Mouse (Mus musculus): ENCODE data around the gene Tbp. TPM values are rescaled to one million over a fixed set of nuclear protein-coding genes. Genes with fewer than 3 reads are reported as not detected.

Gene Tbp
- 20.9 and 26.4 TPM in 2 replicates for polyA plus RNA-seq (2012; rRNA removed)

DNA sequence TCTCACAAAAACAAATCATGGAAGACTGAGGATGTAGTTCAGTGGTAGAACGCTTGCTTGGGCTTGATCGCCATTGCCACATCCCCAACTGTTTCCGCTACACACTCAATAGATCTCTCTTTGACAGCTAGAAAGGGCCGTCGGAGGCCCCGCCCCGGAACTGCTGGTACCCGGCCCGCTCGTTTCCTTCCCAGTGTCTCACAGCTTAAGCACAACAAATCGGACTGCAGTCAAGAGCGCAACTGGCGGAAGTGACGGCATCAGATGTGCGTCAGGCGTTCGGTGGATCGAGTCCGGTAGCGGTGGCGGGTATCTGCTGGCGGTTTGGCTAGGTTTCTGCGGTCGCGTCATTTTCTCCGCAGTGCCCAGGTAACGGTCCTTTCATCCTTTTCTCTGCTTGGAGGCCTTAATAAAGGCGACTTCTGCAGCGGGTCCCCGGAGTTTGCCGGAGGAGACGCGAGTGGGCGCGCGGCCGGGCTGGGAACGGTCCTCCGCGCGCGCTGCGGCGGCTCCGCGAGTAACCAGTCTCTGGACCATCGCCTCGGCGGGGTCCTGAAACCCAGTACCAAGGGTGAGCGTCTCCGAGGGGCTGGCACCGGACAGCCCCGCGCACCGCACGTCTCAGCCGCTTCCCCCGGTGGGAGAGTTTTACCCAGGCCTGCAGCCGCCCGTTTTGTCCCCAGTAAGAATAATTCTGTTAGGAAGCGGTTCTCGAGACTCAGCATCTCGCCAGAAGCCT is at the start of gene Tbp, which contains the start of gene Psmb1:
Gene Tbp (plus strand): TSS at position 233 of the 739 bp plus-strand sequence.
Gene Psmb1 (minus strand): TSS at position 96 of the 739 bp plus-strand sequence.

GRCm38 (mm10) chr17:15526986-15527810 is 27.5 kb downstream of the Tbp start, which contains the start of gene Pdcd2:
Gene Pdcd2, minus strand, starts transcription at chr17:15527301.

DNA sequence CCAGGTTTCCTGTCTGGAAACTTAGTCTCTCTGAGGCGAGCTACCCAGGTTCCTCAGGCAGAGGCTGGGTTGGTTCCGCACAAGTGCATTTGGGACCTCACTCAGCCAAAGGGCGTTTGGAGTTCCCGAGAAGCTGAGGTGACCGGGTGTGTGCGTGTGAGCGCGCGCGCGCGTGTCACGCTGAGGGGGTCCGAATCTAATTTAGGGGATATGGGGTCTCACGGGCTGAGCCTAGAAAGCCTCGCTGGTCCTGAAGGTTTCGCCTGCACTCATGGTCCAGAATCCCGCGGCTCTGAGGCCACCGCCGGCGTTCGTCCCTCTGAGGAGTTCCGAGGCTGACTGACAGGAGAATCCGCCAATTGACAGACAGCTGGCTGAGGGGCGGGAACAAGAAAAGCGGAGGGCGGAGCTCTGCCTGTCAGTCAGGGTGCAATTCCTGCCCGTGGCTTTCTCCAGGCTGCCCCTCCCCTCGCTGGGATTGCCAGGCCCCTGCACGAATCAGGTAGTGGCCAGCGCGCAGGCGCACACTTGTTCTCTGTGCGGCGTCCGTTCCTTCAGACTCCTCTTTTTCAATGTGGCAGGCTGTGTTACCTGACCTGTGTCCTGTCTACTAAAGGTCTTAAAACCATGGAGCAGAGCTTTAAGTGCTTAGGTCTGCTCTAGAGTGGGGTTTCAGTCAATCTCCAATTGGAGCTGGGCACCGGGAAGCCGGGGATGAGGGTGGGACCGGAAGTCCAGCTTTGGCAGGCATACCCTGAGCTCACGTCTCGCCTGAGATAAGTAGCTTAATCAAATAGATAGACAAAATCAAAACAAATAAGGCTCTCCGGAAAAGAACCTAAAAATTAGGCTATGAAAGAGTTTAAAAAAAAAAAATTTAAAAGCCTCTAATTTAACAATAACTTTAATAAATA is 64.6 kb downstream of the Tbp start, which contains the start of gene Prdm9:
Gene Prdm9 (minus strand): TSS at position 341 of the 914 bp plus-strand sequence.

Other genes with a start within 250 kb of the Tbp start
- gene Dll1, start 123.0 kb upstream of the Tbp start, polyA plus RNA-seq (2012; rRNA removed): 22.0 and 26.8 TPM in 2 replicates
- 10.3 and 10.6 TPM in 2 replicates for gene Fam120b, start 103.7 kb upstream of the Tbp start, polyA plus RNA-seq (2012; rRNA removed)
- gene Psmb1, start 137 bp upstream of the Tbp start, polyA plus RNA-seq (2012; rRNA removed): 46.4 and 86.8 TPM in 2 replicates
- gene Pdcd2, start 27.4 kb downstream of the Tbp start, polyA plus RNA-seq (2012; rRNA removed): 34.8 and 45.6 TPM in 2 replicates
- 1.7 and 2.4 TPM in 2 replicates for gene Prdm9, start 64.5 kb downstream of the Tbp start, polyA plus RNA-seq (2012; rRNA removed)
- gene Chd1, start 205.1 kb downstream of the Tbp start, polyA plus RNA-seq (2012; rRNA removed): 7.9 and 9.5 TPM in 2 replicates